Mouse (Mus musculus) heart, embryonic 12.5 days (tissue): ENCODE results near the gene Ccl12. TPM values are rescaled to one million over a fixed set of nuclear protein-coding genes. Genes with fewer than 3 reads are reported as not detected.

Source experiments
- ATAC-seq: fragments of 200-750 bp; cut with Nextera tagmentation; 2 replicates; pipeline ENCODE4 v1.8.0; 2017; ENCODE audit warnings: moderate TSS enrichment, moderate library complexity; ENCODE audit not compliant: insufficient number of reproducible peaks, low FRiP score
- H3K27ac ChIP-seq: fragments of 300-500 bp; sonication (generic); 2 replicates; pipeline ENCODE4 v1.5.1; 2016; ENCODE audit warnings: mild to moderate bottlenecking, moderate library complexity; ENCODE audit not compliant: poor library complexity, severe bottlenecking
- H3K27me3 ChIP-seq: fragments of 300-500 bp; sonication (generic); replicated peaks from 2 replicates; pipeline ENCODE4 v1.6.1; 2016; ENCODE audit warnings: mild to moderate bottlenecking, moderate library complexity
- H3K36me3 ChIP-seq: fragments of 300-500 bp; sonication (generic); 2 replicates; pipeline ENCODE4 v1.6.1; 2016; ENCODE audit warnings: mild to moderate bottlenecking, moderate library complexity
- H3K4me1 ChIP-seq: fragments of 300-500 bp; sonication (generic); replicated peaks from 2 replicates; pipeline ENCODE4 v1.6.1; 2016; ENCODE audit warnings: mild to moderate bottlenecking
- H3K4me2 ChIP-seq: fragments of 300-500 bp; sonication (generic); 2 replicates; pipeline ENCODE4 v1.6.1; 2016; ENCODE audit warnings: mild to moderate bottlenecking, moderate library complexity
- H3K4me3 ChIP-seq: fragments of 300-500 bp; sonication (generic); 2 replicates; pipeline ENCODE4 v1.5.1; 2016; ENCODE audit warnings: mild to moderate bottlenecking
- H3K9ac ChIP-seq: fragments of 300-500 bp; sonication (generic); 2 replicates; pipeline ENCODE4 v1.6.1; 2016; ENCODE audit warnings: mild to moderate bottlenecking, moderate library complexity
- H3K9me3 ChIP-seq: fragments of 300-500 bp; sonication (generic); replicated peaks from 2 replicates; pipeline ENCODE4 v1.6.1; 2016; ENCODE audit warnings: mild to moderate bottlenecking, moderate library complexity
- WGBS: fragments of 180-500 bp; shearing (Covaris S2); methylation state at CpG from one replicate; pipeline ENCODE4 v1.1.7; 2016; 5-methylcytosine and 5-hydroxymethylcytosine counted together
- polyA plus RNA-seq: library from polyadenylated mRNA; unstranded; fragments of >200 nt; fragmentation: Nextera tagmentation; extraction: Ambion mirVana; gene quantifications from 2 replicates; pipeline ENCODE4 v1.2.1, GENCODE M21; 2016

Gene Ccl12
- polyA plus RNA-seq, 1 experiment from 2014 or later = 0.72 TPM

- WGBS = 61% methylated on average over 3 of the region's 3 CpGs
- Histone ChIP-seq H3K4me2 (no peak overlapping the region), H3K4me1 (no peaks in the 10 kb centered on the region), H3K27ac (no peak overlapping the region), H3K36me3 (no peaks in the 10 kb centered on the region), H3K9ac (no peak overlapping the region), H3K27me3 (no peaks in the 10 kb centered on the region), H3K4me3 (no peak overlapping the region), H3K9me3 (no peaks in the 10 kb centered on the region)
- no peak for ATAC-seq
These were observed 20.8 kb upstream of the Ccl12 start for GRCm38 (mm10) chr11:82080865-82081264.

- Histone ChIP-seq H3K4me2 (no peak overlapping the region), H3K27ac (no peak overlapping the region), H3K9me3 (no peaks in the 10 kb centered on the region), H3K9ac (no peak overlapping the region), H3K4me1 (no peaks in the 10 kb centered on the region), H3K4me3 (no peak overlapping the region), H3K36me3 (no peaks in the 10 kb centered on the region), H3K27me3 (no peaks in the 10 kb centered on the region)
- WGBS = 86% methylated on average over 3 of the region's 3 CpGs
- no peak for ATAC-seq
These were observed 17.3 kb upstream of the Ccl12 start for GRCm38 (mm10) chr11:82084360-82084759.

DNA sequence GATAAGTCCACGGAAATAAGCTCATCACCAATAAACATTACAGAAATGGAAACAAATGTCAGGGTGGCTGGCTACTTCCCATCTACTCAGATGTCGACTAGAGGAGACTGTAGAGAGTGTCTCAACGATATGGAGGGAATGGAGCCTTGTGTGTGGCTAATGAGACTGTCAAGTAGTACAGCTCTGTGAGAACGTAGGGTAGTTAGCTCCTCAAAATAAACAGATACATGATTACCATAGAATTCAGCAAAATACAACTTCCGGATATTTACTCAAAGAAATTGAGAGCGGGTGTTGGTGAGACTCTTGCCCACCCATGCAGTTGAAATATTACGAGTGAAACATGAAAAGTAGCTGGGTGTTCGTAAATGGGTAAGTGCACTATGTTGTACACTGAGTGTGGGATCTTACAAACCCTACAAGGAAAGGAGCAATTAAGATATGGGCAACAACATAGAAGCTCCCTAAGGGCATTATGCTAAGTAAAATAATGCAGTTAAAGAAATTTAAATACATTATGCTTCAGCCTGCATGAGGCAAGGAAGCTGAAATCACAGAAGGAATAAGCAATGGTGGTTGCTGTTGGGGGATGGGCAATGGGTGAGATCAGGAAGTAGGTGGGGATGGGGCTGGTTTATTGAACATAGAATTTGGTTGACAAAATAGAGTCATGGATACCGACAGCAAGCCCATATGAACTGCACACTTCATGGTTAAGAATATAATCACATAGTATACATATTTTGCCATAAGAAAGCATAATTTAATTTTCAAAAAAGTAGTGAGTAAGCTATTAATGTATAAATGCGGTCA lies 1.9 kb upstream of the Ccl12 start:
- H3K9me3 ChIP-seq = no peaks in the 10 kb centered on the region
- H3K27ac ChIP-seq = no peak overlapping the region
- no peak overlapping the region for H3K4me2 ChIP-seq
- no peak overlapping the region for H3K9ac ChIP-seq
- no peak overlapping the region for H3K4me3 ChIP-seq
- no peaks in the 10 kb centered on the region for H3K36me3 ChIP-seq
- H3K27me3 ChIP-seq = no peaks in the 10 kb centered on the region
- no peaks in the 10 kb centered on the region for H3K4me1 ChIP-seq
- 73% methylated on average over 10 of the region's 10 CpGs for WGBS
- ATAC-seq = no peak

DNA sequence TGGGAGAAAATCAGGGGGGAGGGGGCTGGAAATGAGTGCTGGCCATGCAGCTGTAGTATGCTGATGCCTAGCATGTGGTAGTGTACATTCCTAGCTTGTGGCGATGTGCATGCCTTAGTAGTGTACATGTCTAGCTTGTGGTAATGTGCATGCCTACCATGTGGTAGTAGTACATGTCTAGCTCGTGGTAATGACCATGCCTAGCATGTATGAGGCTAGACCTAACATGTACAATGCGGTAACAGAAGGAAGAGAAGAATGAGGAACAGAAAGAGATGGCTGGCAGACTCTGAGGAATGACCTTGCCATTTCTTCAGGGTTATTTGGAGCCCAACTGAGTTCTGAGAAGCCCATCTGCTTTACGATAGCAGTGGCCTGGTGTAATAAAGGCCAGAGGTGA lies 558 bp upstream of the Ccl12 start:
- H3K4me2 ChIP-seq = no peak overlapping the region
- no peaks in the 10 kb centered on the region for H3K4me1 ChIP-seq
- WGBS = 79% methylated on average over 4 of the region's 4 CpGs
- H3K27me3 ChIP-seq = no peaks in the 10 kb centered on the region
- H3K9me3 ChIP-seq = peaks cover 4% of the 10 kb centered on the region; the same call in 1 of the 2 replicates
- ATAC-seq = no peak
- H3K9ac ChIP-seq = no peak overlapping the region
- H3K27ac ChIP-seq = no peak overlapping the region
- no peak overlapping the region for H3K4me3 ChIP-seq
- H3K36me3 ChIP-seq = no peaks in the 10 kb centered on the region

GRCm38 (mm10) chr11:82109611-82110010 lies 8.0 kb downstream of the Ccl12 start:
- Histone ChIP-seq H3K4me2 (no peak overlapping the region), H3K27me3 (no peaks in the 10 kb centered on the region), H3K4me3 (no peak overlapping the region), H3K4me1 (no peaks in the 10 kb centered on the region), H3K9me3 (peaks cover 4% of the 10 kb centered on the region; the same call in 1 of the 2 replicates), H3K27ac (no peak overlapping the region), H3K9ac (no peak overlapping the region), H3K36me3 (no peaks in the 10 kb centered on the region)
- no peak for ATAC-seq

DNA sequence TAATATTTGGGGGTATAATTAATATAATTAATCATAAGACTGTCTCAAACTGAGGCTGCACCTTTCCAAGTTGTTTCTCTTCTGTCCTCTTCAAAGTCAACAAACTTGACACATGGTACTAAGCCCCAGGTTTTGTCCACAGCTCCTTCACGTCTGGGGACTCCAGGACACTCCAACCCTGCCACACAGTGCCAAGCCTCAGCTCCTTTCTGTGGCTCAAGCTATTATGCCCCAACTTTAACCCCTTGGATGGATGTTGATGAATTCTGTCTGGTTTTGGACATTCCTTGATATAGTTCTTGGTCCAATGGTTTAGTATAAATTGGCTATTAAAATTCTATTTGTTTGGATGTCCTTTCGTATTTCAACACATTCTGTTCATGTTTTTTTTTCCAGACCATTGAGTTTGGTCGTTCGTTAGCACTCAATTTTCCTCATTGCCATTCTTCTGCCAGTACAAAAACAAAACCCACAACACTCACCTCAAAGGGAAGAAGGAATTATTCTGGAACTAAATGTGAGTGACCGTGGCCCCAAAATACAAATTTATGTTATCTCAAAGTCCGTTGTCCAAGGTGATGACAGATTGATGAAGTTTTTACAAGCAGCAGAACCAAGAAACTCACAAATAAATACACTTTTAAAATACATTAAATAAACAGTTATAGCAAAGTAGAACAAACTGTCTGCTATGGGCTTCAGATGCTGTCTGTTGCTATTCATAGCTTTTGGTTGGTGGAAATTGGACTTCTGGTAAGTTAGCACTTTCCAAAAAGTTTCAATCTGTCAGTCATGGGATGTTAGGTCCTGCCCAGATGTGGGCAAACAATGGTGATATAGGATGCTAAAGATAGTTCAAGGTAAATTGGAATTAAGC lies 9.0 kb downstream of the Ccl12 start:
- Histone ChIP-seq H3K4me2 (no peak overlapping the region), H3K27ac (no peak overlapping the region), H3K9me3 (no peaks in the 10 kb centered on the region), H3K9ac (no peak overlapping the region), H3K4me1 (no peaks in the 10 kb centered on the region), H3K27me3 (no peaks in the 10 kb centered on the region), H3K4me3 (no peak overlapping the region), H3K36me3 (no peaks in the 10 kb centered on the region)
- 57% methylated on average over 6 of the region's 6 CpGs for WGBS
- no peak for ATAC-seq

GRCm38 (mm10) chr11:82114885-82115284 lies 13.2 kb downstream of the Ccl12 start, which contains the start of gene Ccl8:
Ccl8 (plus strand) TSS chr11:82115185.
- no peak within 1 kb of the TSS for H3K4me2 ChIP-seq
- no peaks in the 10 kb centered on the region for H3K36me3 ChIP-seq
- H3K9ac ChIP-seq = no peak within 1 kb of the TSS
- WGBS = 71% methylated on average over 3 of the region's 3 CpGs
- ATAC-seq = no peak
- H3K4me1 ChIP-seq = no peaks in the 10 kb centered on the region
- no peak within 1 kb of the TSS for H3K27ac ChIP-seq
- H3K27me3 ChIP-seq = 0 out of 2 replicates have a peak, but pooled peaks cover 3% of the 10 kb centered on the region
- H3K9me3 ChIP-seq = no peaks in the 10 kb centered on the region
- no peak within 1 kb of the TSS for H3K4me3 ChIP-seq

GRCm38 (mm10) chr11:82116041-82116440 lies 14.4 kb downstream of the Ccl12 start:
- no peak overlapping the region for H3K9ac ChIP-seq
- H3K36me3 ChIP-seq = no peaks in the 10 kb centered on the region
- 0 out of 2 replicates have a peak, but pooled peaks cover 3% of the 10 kb centered on the region for H3K27me3 ChIP-seq
- no peaks in the 10 kb centered on the region for H3K4me1 ChIP-seq
- no peak overlapping the region for H3K27ac ChIP-seq
- no peaks in the 10 kb centered on the region for H3K9me3 ChIP-seq
- WGBS = 66% methylated on average over 3 of the region's 3 CpGs
- no peak overlapping the region for H3K4me3 ChIP-seq
- H3K4me2 ChIP-seq = no peak overlapping the region
- ATAC-seq = no peak

DNA sequence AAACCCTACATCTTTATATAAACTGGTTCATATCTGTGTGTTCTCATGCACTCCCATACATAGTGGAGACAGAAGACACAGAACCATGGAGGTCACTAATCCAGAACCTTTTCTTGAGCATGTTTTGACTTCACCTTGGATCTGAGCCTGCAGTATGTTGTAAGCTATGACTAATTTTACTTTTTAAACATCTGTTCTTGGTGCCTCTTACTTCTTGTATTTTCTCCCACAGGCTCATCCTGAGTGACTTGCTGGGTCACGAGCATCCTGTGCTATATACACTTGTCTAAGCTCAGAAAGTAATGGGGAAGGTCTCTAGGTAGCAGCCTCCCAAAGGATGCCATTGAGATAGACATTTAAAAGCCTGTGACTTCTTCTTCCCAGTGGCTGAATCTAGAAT lies 31.3 kb downstream of the Ccl12 start:
- H3K9ac ChIP-seq = no peak overlapping the region
- H3K27ac ChIP-seq = no peak overlapping the region
- 61% methylated on average over 1 of the region's 1 CpGs for WGBS
- no peaks in the 10 kb centered on the region for H3K27me3 ChIP-seq
- no peak overlapping the region for H3K4me2 ChIP-seq
- no peaks in the 10 kb centered on the region for H3K9me3 ChIP-seq
- ATAC-seq = no peak
- no peaks in the 10 kb centered on the region for H3K36me3 ChIP-seq
- H3K4me3 ChIP-seq = no peak overlapping the region
- no peaks in the 10 kb centered on the region for H3K4me1 ChIP-seq

DNA sequence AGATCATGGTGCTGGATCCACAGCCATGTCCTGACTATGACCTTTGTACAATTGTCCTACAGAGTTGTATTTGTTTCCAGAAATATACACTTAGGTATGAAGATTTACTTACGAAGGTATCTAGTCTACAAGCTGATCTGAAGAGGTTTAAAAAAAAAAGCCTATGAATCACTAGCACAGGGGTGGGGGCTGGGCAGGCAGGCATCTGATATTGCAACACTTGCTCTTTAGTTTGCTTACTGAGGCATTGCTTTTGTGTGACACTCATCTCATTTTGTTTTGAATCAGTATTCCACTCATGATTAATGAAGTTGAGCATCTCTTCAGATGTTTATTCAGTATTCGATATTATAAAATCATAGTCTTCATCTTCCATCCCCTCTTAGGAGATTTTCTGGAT lies 34.6 kb downstream of the Ccl12 start:
- H3K9me3 ChIP-seq = no peaks in the 10 kb centered on the region
- no peak for ATAC-seq
- no peak overlapping the region for H3K9ac ChIP-seq
- 65% methylated on average over 2 of the region's 2 CpGs for WGBS
- no peak overlapping the region for H3K27ac ChIP-seq
- no peaks in the 10 kb centered on the region for H3K36me3 ChIP-seq
- H3K4me1 ChIP-seq = no peaks in the 10 kb centered on the region
- no peak overlapping the region for H3K4me2 ChIP-seq
- H3K4me3 ChIP-seq = no peak overlapping the region
- no peaks in the 10 kb centered on the region for H3K27me3 ChIP-seq

- Histone ChIP-seq H3K4me3 (no peak overlapping the region), H3K9me3 (no peaks in the 10 kb centered on the region), H3K27me3 (no peaks in the 10 kb centered on the region), H3K4me2 (no peak overlapping the region), H3K27ac (no peak overlapping the region), H3K4me1 (no peaks in the 10 kb centered on the region), H3K9ac (no peak overlapping the region), H3K36me3 (no peaks in the 10 kb centered on the region)
- no peak for ATAC-seq
- WGBS = 69% methylated on average over 7 of the region's 7 CpGs
These were observed 37.9 kb downstream of the Ccl12 start for GRCm38 (mm10) chr11:82139492-82140094.
